Mouse (Mus musculus): Measurements from ENCODE around the gene Cmtm8. TPM values are rescaled to one million over a fixed set of nuclear protein-coding genes. Genes with fewer than 3 reads are reported as not detected.

The Cmtm8 gene
- total RNA-seq, 4 experiments from 2014 or later, result 11.5 to 12.5 (median 11.7) TPM

- no peak for DNase-seq (ENCODE audit: low spot score)
Observed at GRCm38 (mm10) chr9:114787134-114787533, 56.8 kb downstream of the Cmtm8 start.

GRCm38 (mm10) chr9:114785432-114786125 lies 58.4 kb downstream of the Cmtm8 start:
- DNase-seq (ENCODE audit: low spot score), result no peak

- DNase-seq (ENCODE audit: low spot score), result peak; percentile 82
Observed at GRCm38 (mm10) chr9:114781526-114782212, 62.3 kb downstream of the Cmtm8 start, which contains the start of gene Cmtm7. Gene Cmtm7, minus strand, starts transcription at chr9:114781856.

GRCm38 (mm10) chr9:114780746-114781525 lies 63.0 kb downstream of the Cmtm8 start:
- peak; percentile 53 for DNase-seq (ENCODE audit: low spot score)

- no peak for DNase-seq (ENCODE audit: low spot score)
Observed at GRCm38 (mm10) chr9:114779984-114780745, 63.8 kb downstream of the Cmtm8 start.

GRCm38 (mm10) chr9:114778877-114779276 lies 65.1 kb downstream of the Cmtm8 start:
- DNase-seq (ENCODE audit: low spot score), result no peak

- DNase-seq (ENCODE audit: low spot score), result no peak
Observed at GRCm38 (mm10) chr9:114778047-114778390, 65.9 kb downstream of the Cmtm8 start.

- no peak for DNase-seq (ENCODE audit: low spot score)
Observed at GRCm38 (mm10) chr9:114777178-114778046, 66.5 kb downstream of the Cmtm8 start.

- no peak for DNase-seq (ENCODE audit: low spot score)
Observed at GRCm38 (mm10) chr9:114776361-114776760, 67.6 kb downstream of the Cmtm8 start.

GRCm38 (mm10) chr9:114775272-114775671 lies 68.7 kb downstream of the Cmtm8 start:
- DNase-seq (ENCODE audit: low spot score), result peak; percentile 42

GRCm38 (mm10) chr9:114774629-114775028 lies 69.3 kb downstream of the Cmtm8 start:
- no peak for DNase-seq (ENCODE audit: low spot score)

- no peak for DNase-seq (ENCODE audit: low spot score)
Observed at GRCm38 (mm10) chr9:114771565-114771964, 72.4 kb downstream of the Cmtm8 start.

- DNase-seq (ENCODE audit: low spot score), result no peak
Observed at GRCm38 (mm10) chr9:114770224-114770623, 73.7 kb downstream of the Cmtm8 start.

GRCm38 (mm10) chr9:114768066-114768465 lies 75.9 kb downstream of the Cmtm8 start:
- no peak for DNase-seq (ENCODE audit: low spot score)

GRCm38 (mm10) chr9:114767507-114767906 lies 76.4 kb downstream of the Cmtm8 start:
- DNase-seq (ENCODE audit: low spot score), result no peak

- no peak for DNase-seq (ENCODE audit: low spot score)
Observed at GRCm38 (mm10) chr9:114767030-114767429, 76.9 kb downstream of the Cmtm8 start.

GRCm38 (mm10) chr9:114763341-114763740 lies 80.6 kb downstream of the Cmtm8 start:
- DNase-seq (ENCODE audit: low spot score), result no peak

- DNase-seq (ENCODE audit: low spot score), result no peak
Observed at GRCm38 (mm10) chr9:114761848-114762247, 82.1 kb downstream of the Cmtm8 start.

- no peak for DNase-seq (ENCODE audit: low spot score)
Observed at GRCm38 (mm10) chr9:114760353-114760752, 83.6 kb downstream of the Cmtm8 start.

- DNase-seq (ENCODE audit: low spot score), result no peak
Observed at GRCm38 (mm10) chr9:114759886-114760285, 84.1 kb downstream of the Cmtm8 start.

GRCm38 (mm10) chr9:114758801-114759200 lies 85.2 kb downstream of the Cmtm8 start:
- DNase-seq (ENCODE audit: low spot score), result no peak
